Mouse (Mus musculus): ENCODE results near the gene Zfp592. TPM values are rescaled to one million over a fixed set of nuclear protein-coding genes. Genes with fewer than 3 reads are reported as not detected.

Gene Zfp592
- polyA plus RNA-seq, 1 experiment from 2014 or later, result 15.1 TPM

DNA sequence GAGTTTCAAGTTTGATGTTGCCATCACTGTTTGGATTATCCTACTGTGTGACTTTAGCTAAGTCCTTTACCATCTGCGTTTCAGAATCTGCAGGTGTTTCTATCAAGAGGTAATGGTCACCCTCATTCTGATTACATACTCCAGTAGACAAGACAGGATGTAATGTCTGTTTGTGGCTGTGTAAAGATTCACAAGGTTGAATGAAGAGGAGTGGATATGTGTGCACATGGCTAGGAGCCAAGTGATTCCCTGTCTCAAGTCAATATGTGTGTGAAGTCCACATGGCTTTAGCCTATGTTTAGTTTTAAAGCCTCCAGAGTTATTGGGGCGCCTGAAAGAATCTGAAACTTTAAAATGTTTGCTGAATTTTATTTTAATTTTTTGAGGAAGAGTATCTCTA is 6.1 kb downstream of the Zfp592 start:
- H3K9me3 ChIP-seq, result no peaks in the 10 kb centered on the region
- H3K27me3 ChIP-seq (ENCODE audit: insufficient read depth, poor library complexity, severe bottlenecking), result no peaks in the 10 kb centered on the region
- no peak overlapping the region for H3K27ac ChIP-seq
- H3K36me3 ChIP-seq, result no peaks in the 10 kb centered on the region; the same call in 1 of the 2 replicates
- peaks cover 29% of the 10 kb centered on the region for H3K4me1 ChIP-seq
- no peak for DNase-seq (ENCODE audit: low spot score)
- H3K4me3 ChIP-seq, result no peak overlapping the region
- WGBS, result 92% methylated on average over 2 of the region's 2 CpGs

DNA sequence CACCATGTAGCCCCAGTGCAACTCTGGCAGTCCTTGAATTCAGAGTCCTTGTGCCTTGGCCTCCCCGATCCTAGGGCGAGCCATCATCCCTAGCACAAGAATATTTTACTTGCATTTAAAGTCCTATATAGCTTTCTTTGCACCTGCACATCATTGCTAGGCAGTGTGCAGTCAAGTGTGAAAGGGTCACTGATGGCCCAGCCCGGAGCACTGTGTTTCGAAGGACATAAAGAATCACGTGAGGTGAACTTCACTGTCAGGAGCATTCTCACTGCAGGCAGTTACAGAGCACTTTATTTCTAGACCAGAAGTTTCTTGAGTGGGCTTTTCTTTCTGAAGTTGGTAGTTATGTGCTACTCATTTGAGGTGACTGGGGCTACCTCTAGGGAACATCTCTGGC is 8.4 kb downstream of the Zfp592 start:
- no peaks in the 10 kb centered on the region for H3K27me3 ChIP-seq (ENCODE audit: insufficient read depth, poor library complexity, severe bottlenecking)
- no peak overlapping the region for H3K4me3 ChIP-seq
- no peaks in the 10 kb centered on the region for H3K9me3 ChIP-seq
- WGBS, result 89% methylated on average over 5 of the region's 5 CpGs
- H3K36me3 ChIP-seq, result no peaks in the 10 kb centered on the region; the same call in 1 of the 2 replicates
- peaks cover 29% of the 10 kb centered on the region for H3K4me1 ChIP-seq
- H3K27ac ChIP-seq, result no peak overlapping the region
- peak; percentile 64 for DNase-seq (ENCODE audit: low spot score)

DNA sequence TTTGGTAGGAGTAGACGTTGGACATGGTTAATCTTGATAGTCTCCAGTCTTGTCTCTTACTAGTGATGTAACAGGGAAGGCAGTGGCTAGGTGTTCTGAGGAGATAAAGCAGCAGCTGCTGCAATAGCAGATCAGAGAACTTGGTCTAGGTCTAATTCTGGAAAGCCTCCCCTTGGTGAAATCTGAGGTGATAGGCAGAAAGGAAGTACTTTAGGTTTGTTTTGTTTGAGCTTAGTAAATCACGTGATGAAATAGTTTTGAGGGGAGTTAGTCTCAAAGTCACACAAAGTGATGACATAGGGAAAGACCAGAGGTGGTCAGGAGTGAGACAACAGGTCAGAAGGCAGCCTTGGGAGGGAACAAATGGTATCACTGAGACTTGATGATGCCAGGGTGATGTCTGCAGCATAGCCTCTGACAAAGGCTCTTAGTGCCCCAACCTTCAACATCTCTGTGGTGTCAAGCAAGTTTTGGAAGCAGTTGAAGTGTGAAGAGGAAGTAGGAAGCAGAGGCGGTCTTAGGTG is 11.1 kb downstream of the Zfp592 start:
- H3K27ac ChIP-seq, result no peak overlapping the region
- no peaks in the 10 kb centered on the region for H3K9me3 ChIP-seq
- DNase-seq (ENCODE audit: low spot score), result no peak
- H3K27me3 ChIP-seq (ENCODE audit: insufficient read depth, poor library complexity, severe bottlenecking), result no peaks in the 10 kb centered on the region
- H3K4me3 ChIP-seq, result no peak overlapping the region
- 31% methylated on average over 3 of the region's 3 CpGs for WGBS
- peaks cover 29% of the 10 kb centered on the region for H3K4me1 ChIP-seq
- H3K36me3 ChIP-seq, result peaks cover 4% of the 10 kb centered on the region

DNA sequence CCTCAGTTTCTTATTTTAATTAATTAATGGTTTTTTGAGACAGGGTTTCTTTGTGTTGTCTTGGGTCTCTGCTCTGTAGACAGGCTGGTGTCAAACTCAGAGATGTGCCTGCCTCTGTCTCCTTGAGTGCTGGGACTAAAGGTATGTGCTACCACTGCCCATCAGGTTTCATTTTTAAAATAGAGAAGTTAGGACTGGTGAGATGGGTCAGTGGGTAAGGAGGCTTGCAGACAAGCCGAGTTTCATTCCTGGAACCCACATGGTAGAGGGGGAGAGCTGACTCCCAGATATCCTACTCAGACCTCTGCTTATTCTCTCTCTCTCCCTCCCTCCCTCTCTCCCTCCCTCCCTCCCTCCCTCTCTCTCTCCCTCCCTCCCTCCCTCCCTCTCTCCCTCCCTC is 12.5 kb downstream of the Zfp592 start:
- WGBS, result 43% methylated on average over 1 of the region's 1 CpGs

DNA sequence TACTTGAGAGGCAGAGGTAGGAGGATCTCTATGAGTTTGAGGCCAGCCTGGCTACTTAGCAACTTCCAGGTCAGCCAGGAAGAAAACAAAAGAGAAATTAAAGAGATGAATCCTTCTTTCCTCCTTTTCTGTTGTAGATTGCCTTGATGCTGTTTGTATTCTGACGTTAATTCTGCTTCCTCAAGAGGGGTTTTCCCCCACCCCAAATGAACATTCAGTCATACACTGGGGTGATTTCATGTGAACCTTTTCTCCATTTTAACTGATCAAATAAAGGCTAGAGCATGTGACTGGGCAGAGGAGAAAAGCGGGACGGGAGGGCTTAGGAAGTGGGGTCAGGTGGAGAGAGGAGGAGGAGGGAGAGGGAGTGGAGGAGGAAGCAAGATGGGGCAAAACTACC is 14.8 kb downstream of the Zfp592 start:
- H3K4me1 ChIP-seq, result peaks cover 23% of the 10 kb centered on the region
- peaks cover 34% of the 10 kb centered on the region for H3K36me3 ChIP-seq
- H3K27me3 ChIP-seq (ENCODE audit: insufficient read depth, poor library complexity, severe bottlenecking), result no peaks in the 10 kb centered on the region
- H3K9me3 ChIP-seq, result no peaks in the 10 kb centered on the region
- H3K27ac ChIP-seq, result no peak overlapping the region
- H3K4me3 ChIP-seq, result no peak overlapping the region
- 82% methylated on average over 3 of the region's 3 CpGs for WGBS
- no peak for DNase-seq (ENCODE audit: low spot score)

More for the DNA sequence above, 12.5 kb downstream of the Zfp592 start:
- Histone ChIP-seq H3K4me1 (peaks cover 26% of the 10 kb centered on the region), H3K4me3 (no peak overlapping the region), H3K27ac (no peak overlapping the region), H3K9me3 (no peaks in the 10 kb centered on the region), H3K27me3 (ENCODE audit: insufficient read depth, poor library complexity, severe bottlenecking) (no peaks in the 10 kb centered on the region), H3K36me3 (peaks cover 17% of the 10 kb centered on the region; the same call in 1 of the 2 replicates)
- no peak for DNase-seq (ENCODE audit: low spot score)

DNA sequence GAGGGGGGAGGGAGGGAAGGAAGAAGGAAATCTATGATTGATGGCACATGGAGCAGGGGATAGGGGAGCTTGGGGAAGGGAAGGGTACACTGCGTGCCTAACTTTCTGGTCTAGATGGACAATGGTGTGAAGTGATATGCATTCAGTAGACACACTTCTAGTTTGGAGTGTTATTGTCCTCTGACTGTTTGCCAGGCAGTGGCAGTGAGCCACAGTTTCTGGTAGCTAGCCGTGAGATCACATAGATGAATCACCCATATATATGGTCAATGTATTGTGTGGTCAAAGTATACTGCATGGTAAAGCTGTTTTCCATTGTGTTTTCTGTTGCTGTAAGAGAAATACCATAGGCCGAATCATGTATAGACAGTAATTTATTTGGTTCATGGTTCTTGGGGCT is 18.1 kb downstream of the Zfp592 start:
- Histone ChIP-seq H3K4me1 (peaks cover 1% of the 10 kb centered on the region), H3K9me3 (no peaks in the 10 kb centered on the region), H3K36me3 (peaks cover 34% of the 10 kb centered on the region), H3K27ac (no peak overlapping the region), H3K4me3 (no peak overlapping the region), H3K27me3 (ENCODE audit: insufficient read depth, poor library complexity, severe bottlenecking) (no peaks in the 10 kb centered on the region)
- WGBS, result 98% methylated on average over 3 of the region's 3 CpGs
- DNase-seq (ENCODE audit: low spot score), result no peak

DNA sequence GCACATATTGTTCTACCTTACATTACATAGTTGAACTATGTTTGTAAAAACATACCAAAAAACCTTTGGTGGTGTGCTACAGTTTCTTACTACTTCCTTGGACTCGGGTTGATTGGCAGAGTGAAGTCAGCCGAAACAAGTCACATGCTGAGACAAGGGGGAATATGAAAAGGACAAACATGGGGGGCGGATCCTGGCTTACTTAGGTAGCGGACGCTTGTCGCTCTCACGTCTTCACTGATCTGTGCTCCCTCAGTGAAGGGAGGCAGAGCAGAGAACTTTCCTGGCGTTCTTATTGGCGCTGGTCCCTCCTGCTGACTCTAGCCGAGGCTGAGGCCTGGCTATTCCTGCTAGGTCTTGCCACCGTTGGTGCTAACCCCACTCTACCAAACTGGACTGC is 26.8 kb downstream of the Zfp592 start:
- H3K27me3 ChIP-seq (ENCODE audit: insufficient read depth, poor library complexity, severe bottlenecking), result no peaks in the 10 kb centered on the region
- 76% methylated on average over 11 of the region's 11 CpGs for WGBS
- H3K27ac ChIP-seq, result no peak overlapping the region
- H3K36me3 ChIP-seq, result peaks cover 37% of the 10 kb centered on the region
- peaks cover 4% of the 10 kb centered on the region; the same call in 1 of the 2 replicates for H3K4me1 ChIP-seq
- H3K9me3 ChIP-seq, result no peaks in the 10 kb centered on the region
- H3K4me3 ChIP-seq, result no peak overlapping the region
- no peak for DNase-seq (ENCODE audit: low spot score)

DNA sequence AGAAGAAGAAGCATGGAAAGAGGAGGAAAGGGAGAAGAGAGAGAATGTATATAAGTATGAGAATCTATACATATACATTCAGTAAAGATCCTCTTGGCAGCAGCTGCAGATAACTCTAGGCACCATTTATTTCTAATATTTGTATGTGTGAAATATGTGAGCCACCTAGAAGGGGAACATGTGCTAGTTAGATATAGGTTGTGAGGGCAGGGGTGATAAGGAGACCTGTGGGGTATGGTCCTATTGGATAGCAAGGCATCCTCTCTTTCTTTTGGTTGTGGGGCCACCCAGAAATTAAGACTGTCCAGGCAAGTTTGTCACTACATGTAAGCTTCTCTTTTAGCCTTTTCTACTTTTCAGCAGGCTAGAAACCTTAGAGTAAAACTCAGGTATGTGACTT is 29.2 kb downstream of the Zfp592 start:
- H3K36me3 ChIP-seq, result peaks cover 59% of the 10 kb centered on the region
- H3K4me1 ChIP-seq, result peaks cover 4% of the 10 kb centered on the region; the same call in 1 of the 2 replicates
- H3K9me3 ChIP-seq, result no peaks in the 10 kb centered on the region
- H3K4me3 ChIP-seq, result no peak overlapping the region
- no peaks in the 10 kb centered on the region for H3K27me3 ChIP-seq (ENCODE audit: insufficient read depth, poor library complexity, severe bottlenecking)
- H3K27ac ChIP-seq, result no peak overlapping the region
- DNase-seq (ENCODE audit: low spot score), result no peak

DNA sequence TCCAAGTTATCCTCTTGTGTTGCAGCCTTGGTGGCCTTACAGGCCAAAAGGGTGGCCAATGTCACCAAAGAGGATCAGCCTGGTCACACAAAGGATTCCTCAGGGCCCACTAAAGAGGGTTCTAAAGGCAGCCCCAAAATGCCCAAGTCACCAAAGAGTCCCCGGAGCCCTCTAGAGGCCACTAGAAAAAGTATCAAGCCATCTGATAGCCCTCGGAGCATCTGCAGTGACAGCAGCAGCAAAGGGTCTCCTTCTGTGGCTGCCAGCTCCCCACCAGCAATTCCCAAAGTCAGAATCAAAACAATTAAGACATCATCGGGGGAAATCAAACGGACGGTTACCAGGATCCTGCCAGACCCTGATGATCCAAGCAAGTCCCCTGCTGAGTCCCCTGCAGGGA is 30.6 kb downstream of the Zfp592 start:
- H3K9me3 ChIP-seq, result no peaks in the 10 kb centered on the region
- H3K36me3 ChIP-seq, result peaks cover 70% of the 10 kb centered on the region
- 63% methylated on average over 5 of the region's 5 CpGs for WGBS
- no peak overlapping the region for H3K27ac ChIP-seq
- DNase-seq (ENCODE audit: low spot score), result no peak
- H3K4me1 ChIP-seq, result peaks cover 4% of the 10 kb centered on the region; the same call in 1 of the 2 replicates
- no peaks in the 10 kb centered on the region for H3K27me3 ChIP-seq (ENCODE audit: insufficient read depth, poor library complexity, severe bottlenecking)
- H3K4me3 ChIP-seq, result no peak overlapping the region

DNA sequence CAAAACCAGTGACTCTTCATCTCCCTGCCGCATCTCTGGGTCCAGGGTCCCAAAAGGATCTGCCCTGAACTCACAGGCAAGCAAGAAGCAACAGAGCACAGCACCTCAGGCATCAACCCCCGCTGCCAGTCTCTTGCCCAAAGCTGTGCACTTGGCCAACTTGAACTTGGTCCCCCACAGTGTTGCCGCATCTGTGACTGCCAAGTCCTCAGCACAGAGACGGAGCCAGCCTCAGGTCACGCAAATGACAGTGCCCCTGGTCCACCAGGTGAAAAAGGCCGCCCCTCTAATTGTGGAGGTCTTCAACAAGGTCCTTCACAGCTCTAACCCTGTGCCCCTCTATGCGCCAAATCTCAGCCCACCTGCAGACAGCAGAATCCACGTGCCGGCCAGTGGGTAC is 31.2 kb downstream of the Zfp592 start:
- Histone ChIP-seq H3K36me3 (peaks cover 73% of the 10 kb centered on the region), H3K27me3 (ENCODE audit: insufficient read depth, poor library complexity, severe bottlenecking) (no peaks in the 10 kb centered on the region), H3K9me3 (no peaks in the 10 kb centered on the region), H3K27ac (no peak overlapping the region), H3K4me1 (peaks cover 4% of the 10 kb centered on the region; the same call in 1 of the 2 replicates), H3K4me3 (no peak overlapping the region)
- WGBS, result 92% methylated on average over 9 of the region's 9 CpGs
- no peak for DNase-seq (ENCODE audit: low spot score)

DNA sequence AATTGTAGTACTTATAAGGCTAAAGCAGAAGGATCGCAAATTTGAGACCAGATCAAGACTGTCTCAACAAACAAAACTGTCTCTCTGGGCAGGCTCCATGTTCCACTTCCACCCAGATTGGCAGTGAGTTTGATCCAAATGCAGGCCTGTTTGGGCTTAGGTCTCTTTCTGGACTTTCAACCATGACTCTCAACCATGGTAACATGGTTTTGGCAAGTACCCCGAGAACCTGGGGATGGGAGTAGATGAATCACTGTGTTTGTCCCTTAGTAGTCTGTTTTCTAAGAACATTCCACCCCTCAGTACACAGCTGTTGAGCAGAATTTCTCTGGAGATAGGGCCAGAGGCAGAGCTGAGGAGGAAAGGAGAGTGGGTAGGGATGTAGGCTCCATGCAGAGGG is 32.3 kb downstream of the Zfp592 start:
- Histone ChIP-seq H3K4me1 (no peaks in the 10 kb centered on the region), H3K27ac (no peak overlapping the region), H3K4me3 (no peak overlapping the region), H3K36me3 (peaks cover 74% of the 10 kb centered on the region), H3K9me3 (no peaks in the 10 kb centered on the region), H3K27me3 (ENCODE audit: insufficient read depth, poor library complexity, severe bottlenecking) (no peaks in the 10 kb centered on the region)
- WGBS, result 93% methylated on average over 2 of the region's 2 CpGs
- DNase-seq (ENCODE audit: low spot score), result no peak

DNA sequence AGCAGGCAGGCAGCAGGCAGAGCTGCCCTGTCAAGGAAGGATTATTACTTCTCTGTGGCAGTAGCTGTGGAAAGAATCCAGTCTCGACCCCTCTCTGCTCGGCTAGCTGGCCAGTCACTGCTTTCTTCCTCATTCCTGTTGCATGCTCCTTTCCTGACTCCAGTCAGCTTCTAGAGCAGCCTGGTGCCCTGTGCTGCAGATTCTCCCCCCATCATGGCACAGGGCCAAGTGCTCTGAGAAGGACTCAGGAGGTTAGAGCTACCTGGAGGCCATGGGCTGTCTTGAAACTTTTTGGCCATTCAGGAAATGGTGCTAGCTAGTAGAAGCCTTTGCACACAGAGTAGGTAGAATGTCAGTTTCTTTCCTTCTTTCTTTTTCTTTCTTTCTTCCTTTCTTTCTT is 46.2 kb downstream of the Zfp592 start:
- Histone ChIP-seq H3K36me3 (peaks cover 87% of the 10 kb centered on the region), H3K9me3 (no peaks in the 10 kb centered on the region), H3K4me1 (no peaks in the 10 kb centered on the region), H3K4me3 (no peak overlapping the region), H3K27me3 (ENCODE audit: insufficient read depth, poor library complexity, severe bottlenecking) (no peaks in the 10 kb centered on the region), H3K27ac (no peak overlapping the region)
- DNase-seq (ENCODE audit: low spot score), result no peak
- WGBS, result 74% methylated on average over 2 of the region's 2 CpGs

DNA sequence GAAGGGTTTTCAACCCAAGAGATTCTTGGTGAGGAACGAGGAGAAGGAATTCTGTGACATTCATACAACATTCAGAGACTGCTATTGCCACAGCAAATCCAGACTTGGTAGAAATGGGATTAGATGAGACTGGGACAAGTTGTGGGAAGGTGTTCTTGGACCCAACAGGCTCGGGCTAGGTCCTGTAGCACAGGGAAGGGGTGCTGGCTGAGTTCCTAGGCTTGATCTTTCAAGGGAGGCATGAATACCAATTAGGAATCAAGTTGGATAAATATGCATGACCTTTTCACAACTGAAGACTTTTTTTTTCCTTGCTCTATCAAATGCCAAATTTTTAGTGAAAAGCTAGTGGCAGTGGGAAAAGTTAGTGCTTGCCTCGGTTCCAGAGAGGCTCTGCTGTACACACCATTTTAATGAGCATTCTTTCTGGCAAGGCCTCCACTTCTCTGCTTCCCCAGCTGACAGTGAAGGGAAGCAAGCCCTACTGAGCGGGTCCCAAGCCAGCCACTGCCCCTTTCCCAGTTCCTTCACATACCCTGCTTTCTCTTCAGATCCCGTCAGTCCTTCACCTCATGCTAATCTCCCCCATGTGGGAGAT is 49.6 kb downstream of the Zfp592 start:
- Histone ChIP-seq H3K27me3 (ENCODE audit: insufficient read depth, poor library complexity, severe bottlenecking) (no peaks in the 10 kb centered on the region), H3K27ac (no peak overlapping the region), H3K4me1 (no peaks in the 10 kb centered on the region), H3K36me3 (peaks cover 63% of the 10 kb centered on the region), H3K4me3 (no peak overlapping the region), H3K9me3 (no peaks in the 10 kb centered on the region)
- WGBS, result 81% methylated on average over 5 of the region's 5 CpGs
- no peak for DNase-seq (ENCODE audit: low spot score)

DNA sequence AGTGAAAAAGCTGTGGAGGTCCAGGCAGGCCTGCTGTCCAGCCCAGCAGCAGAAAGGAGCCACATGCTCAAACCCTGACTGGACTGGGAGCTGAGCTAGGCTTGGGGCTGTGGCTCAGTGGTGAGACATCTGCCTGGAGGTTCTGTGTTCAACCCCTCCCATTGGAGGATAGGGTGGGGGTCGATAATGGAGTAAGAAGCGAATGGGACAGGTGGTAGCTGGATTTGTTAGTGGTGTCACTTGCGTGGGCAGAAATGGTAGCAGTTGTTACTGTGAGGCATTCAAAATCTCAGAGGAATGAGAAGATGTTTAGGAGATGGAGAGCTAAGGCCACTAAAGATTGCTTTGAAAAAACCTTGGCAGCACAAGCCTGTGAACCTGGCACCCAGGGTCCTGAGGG is 54.4 kb downstream of the Zfp592 start:
- 0 out of 2 replicates have a peak, but pooled peaks cover 5% of the 10 kb centered on the region for H3K4me1 ChIP-seq
- peaks cover 16% of the 10 kb centered on the region for H3K36me3 ChIP-seq
- no peak for DNase-seq (ENCODE audit: low spot score)
- WGBS, result 80% methylated on average over 3 of the region's 3 CpGs
- no peak overlapping the region for H3K4me3 ChIP-seq
- no peak overlapping the region for H3K27ac ChIP-seq
- no peaks in the 10 kb centered on the region for H3K27me3 ChIP-seq (ENCODE audit: insufficient read depth, poor library complexity, severe bottlenecking)
- H3K9me3 ChIP-seq, result no peaks in the 10 kb centered on the region

All from heart, embryonic 10.5 days (tissue).